Mouse (Mus musculus): ENCODE data around the gene Cav2. TPM values are rescaled to one million over a fixed set of nuclear protein-coding genes. Genes with fewer than 3 reads are reported as not detected.

Gene Cav2
- polyA plus RNA-seq, 1 experiment from 2014 or later: 32.2 TPM

DNA sequence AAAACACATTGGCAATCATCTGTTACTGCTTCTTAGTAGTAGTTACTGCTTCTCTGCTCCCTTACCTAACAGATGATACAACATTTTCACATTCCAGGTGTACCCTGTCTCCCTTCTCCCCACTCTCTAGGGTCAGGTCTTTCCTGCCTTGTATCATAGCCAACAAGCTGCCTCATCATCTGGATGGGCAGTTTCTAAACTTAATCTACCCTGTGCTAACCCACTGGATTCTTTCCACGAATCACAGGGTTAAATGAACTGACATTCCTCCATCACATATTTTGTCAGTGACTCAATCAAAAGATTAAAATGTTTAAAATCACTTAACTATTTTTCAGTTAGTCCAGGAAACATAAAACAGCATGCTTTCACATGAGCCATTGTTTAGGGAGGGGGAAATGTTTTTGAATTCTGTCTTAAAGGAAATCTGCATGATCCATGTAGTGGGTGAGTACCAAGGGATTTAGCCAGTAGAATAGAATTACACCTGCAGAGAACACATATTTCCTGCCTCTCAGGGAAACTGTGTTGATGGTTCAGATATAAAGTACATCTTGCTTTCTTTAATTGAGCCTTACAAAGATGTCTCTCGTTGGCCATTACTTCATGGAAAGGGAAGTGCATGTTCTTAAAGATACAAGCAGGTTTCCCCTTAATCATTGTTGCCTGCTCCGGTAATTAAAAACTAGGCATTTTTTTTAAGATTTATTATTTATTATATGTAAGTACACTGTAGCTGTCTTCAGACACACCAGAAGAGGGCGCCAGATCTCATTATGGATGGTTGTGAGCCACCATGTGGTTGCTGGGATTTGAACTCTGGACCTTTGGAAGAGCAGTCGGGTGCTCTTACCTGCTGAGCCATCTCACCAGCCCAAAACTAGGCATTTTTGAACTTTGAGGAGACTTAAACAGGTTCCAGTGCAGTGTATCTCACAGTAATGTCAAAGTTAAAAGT is 34.0 kb downstream of the Cav2 start:
- ATAC-seq (replicated peaks; ENCODE audit: low FRiP score): no peak
- no peaks in the 10 kb centered on the region for H3K9me3 ChIP-seq (replicated peaks)
- WGBS: 82% methylated on average over 5 of the region's 5 CpGs

DNA sequence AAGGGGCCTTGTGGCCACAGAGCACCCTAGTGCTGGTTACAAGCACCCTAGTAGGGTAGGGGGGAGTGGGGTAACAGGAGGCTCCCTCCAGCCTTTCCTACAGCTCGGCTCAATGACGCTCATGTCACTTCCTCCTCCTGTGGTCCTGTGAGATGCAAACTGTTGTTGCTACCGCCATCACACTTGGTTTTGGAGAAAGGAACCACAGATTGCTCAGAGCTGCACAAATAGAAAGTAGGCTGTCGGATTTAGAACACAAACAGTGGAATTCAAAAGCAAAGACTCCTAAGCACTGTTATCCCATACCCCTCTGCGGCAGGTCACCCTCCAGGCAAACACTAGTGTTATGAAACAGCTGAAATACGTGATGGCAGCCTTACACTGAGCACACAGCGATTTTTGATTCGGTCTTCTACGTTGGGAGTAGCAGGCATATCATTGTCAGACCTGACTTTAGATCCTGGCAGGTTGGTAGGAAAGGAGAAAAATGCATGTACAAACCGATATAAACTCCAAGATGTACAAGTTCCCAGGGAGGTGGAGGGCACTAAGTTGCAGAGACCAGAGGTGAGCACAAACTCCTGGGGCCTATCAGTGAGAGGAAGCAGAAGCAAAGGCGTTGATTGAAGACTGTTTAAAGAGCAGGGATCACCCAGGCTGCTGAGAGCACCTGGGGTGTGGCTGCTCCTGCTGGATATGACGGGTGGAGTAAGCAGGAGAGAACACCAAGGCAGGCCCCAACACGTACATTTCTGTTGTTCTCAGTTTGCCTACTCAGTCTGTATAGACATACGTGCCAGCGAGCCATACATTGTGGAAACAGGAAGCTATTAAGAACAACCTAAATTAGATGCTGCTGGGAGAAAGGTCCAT is 35.5 kb downstream of the Cav2 start:
- H3K9me3 ChIP-seq (replicated peaks): no peaks in the 10 kb centered on the region
- peaks cover 21% of the 10 kb centered on the region for H3K4me1 ChIP-seq
- ATAC-seq (replicated peaks; ENCODE audit: low FRiP score): peak; percentile 56
- H3K36me3 ChIP-seq: no peaks in the 10 kb centered on the region
- no peak overlapping the region for H3K4me3 ChIP-seq (replicated peaks)
- H3K27ac ChIP-seq: peak overlapping the region; percentile 71
- H3K4me2 ChIP-seq: no peak overlapping the region
- H3K27me3 ChIP-seq: no peaks in the 10 kb centered on the region
- H3K9ac ChIP-seq: no peak overlapping the region
- 63% methylated on average over 15 of the region's 15 CpGs for WGBS

More for the DNA sequence above, 34.0 kb downstream of the Cav2 start:
- Histone ChIP-seq H3K4me2 (no peak overlapping the region), H3K36me3 (no peaks in the 10 kb centered on the region), H3K27me3 (no peaks in the 10 kb centered on the region), H3K4me3 (replicated peaks) (no peak overlapping the region), H3K27ac (no peak overlapping the region), H3K4me1 (peaks cover 21% of the 10 kb centered on the region), H3K9ac (no peak overlapping the region)

DNA sequence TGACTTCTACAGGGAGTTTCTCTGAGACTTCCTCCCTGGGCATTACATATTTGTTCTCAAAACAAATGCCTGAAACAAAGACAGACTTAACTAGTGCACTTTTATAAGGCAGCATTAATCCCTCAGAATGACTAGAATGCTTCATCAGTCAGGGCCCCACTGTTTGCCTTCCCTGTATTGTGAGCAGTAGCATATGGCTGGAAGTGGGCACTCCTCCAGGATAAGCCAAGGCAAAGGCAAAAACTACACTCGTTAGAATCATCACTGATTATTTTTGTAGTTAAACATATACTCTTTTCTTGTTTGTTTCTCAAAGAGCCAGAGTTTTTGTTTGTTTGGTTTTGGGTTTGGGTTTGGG is 36.2 kb downstream of the Cav2 start:
- H3K9me3 ChIP-seq (replicated peaks): no peaks in the 10 kb centered on the region
- no peak overlapping the region for H3K4me3 ChIP-seq (replicated peaks)
- no peaks in the 10 kb centered on the region for H3K27me3 ChIP-seq
- ATAC-seq (replicated peaks; ENCODE audit: low FRiP score): peak; percentile 66
- H3K9ac ChIP-seq: no peak overlapping the region
- peaks cover 21% of the 10 kb centered on the region for H3K4me1 ChIP-seq
- peak overlapping the region; percentile 71; the same call in 1 of the 2 replicates for H3K27ac ChIP-seq
- H3K36me3 ChIP-seq: no peaks in the 10 kb centered on the region
- 40% methylated on average over 1 of the region's 1 CpGs for whole genome bisulfite sequencing
- no peak overlapping the region for H3K4me2 ChIP-seq

DNA sequence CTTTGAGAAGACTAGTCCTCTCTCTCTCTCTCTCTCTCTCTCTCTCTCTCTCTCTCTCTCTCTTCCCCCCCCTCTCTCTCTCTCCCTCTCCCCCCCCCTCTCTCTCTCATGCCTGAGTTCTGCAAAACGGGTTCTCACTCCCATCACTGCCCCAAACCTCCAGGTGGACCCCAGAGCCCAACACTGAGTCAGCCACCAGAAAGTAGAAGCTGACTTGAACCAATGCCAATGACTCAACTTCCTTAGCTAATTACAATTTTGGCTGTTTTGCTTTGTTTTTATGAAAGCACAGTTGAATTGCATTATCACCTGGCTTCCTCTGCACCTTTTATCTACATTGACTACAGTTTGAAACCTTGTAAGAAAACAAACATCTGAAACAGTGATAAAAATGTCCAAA is 37.0 kb downstream of the Cav2 start:
- H3K36me3 ChIP-seq: no peaks in the 10 kb centered on the region
- WGBS: 38% methylated on average over 1 of the region's 1 CpGs
- H3K4me2 ChIP-seq: no peak overlapping the region
- no peak overlapping the region for H3K4me3 ChIP-seq (replicated peaks)
- peaks cover 21% of the 10 kb centered on the region for H3K4me1 ChIP-seq
- H3K9me3 ChIP-seq (replicated peaks): no peaks in the 10 kb centered on the region
- no peak overlapping the region for H3K9ac ChIP-seq
- H3K27ac ChIP-seq: no peak overlapping the region
- ATAC-seq (replicated peaks; ENCODE audit: low FRiP score): no peak
- H3K27me3 ChIP-seq: no peaks in the 10 kb centered on the region

DNA sequence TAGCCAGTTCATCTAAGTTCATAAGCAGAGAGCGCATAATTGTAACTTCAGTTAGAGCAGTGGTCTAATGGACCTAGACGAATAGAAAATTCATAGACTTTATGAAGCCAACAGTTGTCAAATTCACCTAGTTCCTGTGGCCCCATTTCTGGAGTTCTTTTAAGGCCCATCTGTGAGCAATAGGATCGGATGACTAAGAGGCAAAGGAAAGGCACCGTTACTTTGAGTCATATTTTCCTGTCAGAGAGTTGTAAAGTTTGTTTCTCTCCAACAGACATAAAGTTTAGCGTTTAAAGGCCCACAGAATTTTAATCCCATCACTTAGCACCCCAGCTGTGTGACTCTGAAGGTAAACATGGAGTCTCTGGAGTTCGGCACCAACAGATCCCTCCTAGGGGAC is 41.0 kb downstream of the Cav2 start:
- no peak overlapping the region for H3K4me3 ChIP-seq (replicated peaks)
- peaks cover 11% of the 10 kb centered on the region for H3K4me1 ChIP-seq
- H3K27me3 ChIP-seq: no peaks in the 10 kb centered on the region
- no peak overlapping the region for H3K9ac ChIP-seq
- H3K9me3 ChIP-seq (replicated peaks): no peaks in the 10 kb centered on the region
- H3K36me3 ChIP-seq: no peaks in the 10 kb centered on the region
- no peak for ATAC-seq (replicated peaks; ENCODE audit: low FRiP score)
- 62% methylated on average over 6 of the region's 6 CpGs for WGBS
- H3K27ac ChIP-seq: no peak overlapping the region
- no peak overlapping the region for H3K4me2 ChIP-seq

DNA sequence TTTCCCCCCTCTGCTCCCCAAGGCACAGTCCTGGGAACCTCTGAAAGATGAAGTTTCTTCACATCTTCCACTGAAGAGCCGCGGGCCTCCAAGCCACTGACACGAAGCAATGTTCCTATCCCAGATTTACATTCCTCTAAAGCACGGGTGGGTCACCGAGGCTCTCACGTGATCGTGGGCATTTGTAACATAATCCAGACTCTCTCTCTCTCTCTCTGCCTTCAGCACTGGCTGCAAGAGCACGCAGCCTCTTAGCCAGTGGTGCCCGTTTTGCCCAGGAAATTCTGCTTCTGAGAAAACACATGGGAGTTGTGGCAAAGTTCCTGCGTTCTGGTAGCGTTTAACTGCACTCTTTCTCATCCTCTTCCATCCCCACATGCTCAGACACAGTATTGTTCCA is 46.2 kb downstream of the Cav2 start:
- Histone ChIP-seq H3K4me1 (peaks cover 8% of the 10 kb centered on the region; the same call in 1 of the 2 replicates), H3K36me3 (no peaks in the 10 kb centered on the region), H3K9me3 (replicated peaks) (no peaks in the 10 kb centered on the region), H3K4me2 (peak overlapping the region; percentile 46), H3K27ac (no peak overlapping the region), H3K4me3 (replicated peaks) (peak overlapping the region; percentile 23; the same call in 1 of the 2 replicates), H3K27me3 (no peaks in the 10 kb centered on the region), H3K9ac (no peak overlapping the region)
- WGBS: 24% methylated on average over 11 of the region's 11 CpGs
- ATAC-seq (replicated peaks; ENCODE audit: low FRiP score): peak; percentile 46; the same call in 1 of the 2 replicates

DNA sequence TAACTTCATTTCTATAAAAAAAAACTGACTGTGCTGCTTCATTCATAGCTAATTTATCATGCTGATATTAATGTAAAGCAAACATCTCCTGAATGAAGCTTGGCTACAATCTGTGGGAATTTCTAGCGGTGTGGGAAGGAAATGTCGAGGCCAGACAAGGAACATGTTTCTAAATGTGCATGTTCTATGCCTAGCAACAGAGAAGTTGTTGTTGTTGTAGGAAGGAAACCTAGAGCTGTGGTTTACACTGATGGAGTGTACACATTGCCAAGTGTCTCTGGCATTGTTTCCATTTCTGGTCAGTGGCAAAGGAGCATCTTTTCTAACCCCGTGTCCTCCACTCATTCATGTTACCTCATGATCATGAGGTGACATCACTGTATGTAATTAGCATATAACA is 48.8 kb downstream of the Cav2 start:
- Histone ChIP-seq H3K4me1 (peaks cover 8% of the 10 kb centered on the region; the same call in 1 of the 2 replicates), H3K27ac (no peak overlapping the region), H3K9ac (no peak overlapping the region), H3K36me3 (no peaks in the 10 kb centered on the region), H3K4me2 (no peak overlapping the region), H3K27me3 (no peaks in the 10 kb centered on the region), H3K9me3 (replicated peaks) (no peaks in the 10 kb centered on the region), H3K4me3 (replicated peaks) (no peak overlapping the region)
- WGBS: 82% methylated on average over 3 of the region's 3 CpGs
- ATAC-seq (replicated peaks; ENCODE audit: low FRiP score): no peak

DNA sequence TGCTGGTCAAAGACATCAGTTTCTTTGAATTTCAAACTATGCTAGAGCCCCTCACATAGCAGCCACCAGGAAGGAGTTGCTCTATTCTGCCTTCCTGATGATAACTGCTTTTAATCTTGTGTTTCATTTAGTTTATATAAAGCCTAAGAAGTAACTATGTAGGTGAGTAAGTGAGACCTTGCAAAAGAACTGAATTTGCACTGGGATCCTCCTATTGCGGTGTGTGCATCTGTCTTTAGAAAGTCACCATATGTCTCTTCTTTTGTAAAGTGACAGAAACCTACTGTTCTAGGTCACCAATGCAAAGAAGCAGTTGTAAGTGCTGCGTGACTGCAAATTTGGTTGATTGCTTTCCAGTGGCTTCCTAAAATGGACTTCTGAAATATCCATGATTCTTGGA is 56.7 kb downstream of the Cav2 start:
- Histone ChIP-seq H3K4me3 (replicated peaks) (no peak overlapping the region), H3K4me2 (no peak overlapping the region), H3K9ac (no peak overlapping the region), H3K27me3 (no peaks in the 10 kb centered on the region), H3K4me1 (no peaks in the 10 kb centered on the region), H3K36me3 (no peaks in the 10 kb centered on the region), H3K9me3 (replicated peaks) (no peaks in the 10 kb centered on the region), H3K27ac (no peak overlapping the region)
- no peak for ATAC-seq (replicated peaks; ENCODE audit: low FRiP score)
- 95% methylated on average over 2 of the region's 2 CpGs for WGBS

Other genes starting within 250 kb of the Cav2 start
- 70.5 and 72.6 TPM in 2 replicates for gene Tes, start 216.0 kb upstream of the Cav2 start, polyA plus RNA-seq (2015; fragmentation: Nextera tagmentation; extraction: Ambion mirVana)
- 77.9 and 98.7 TPM in 2 replicates for gene Cav1, start 25.1 kb downstream of the Cav2 start, polyA plus RNA-seq (2015; fragmentation: Nextera tagmentation; extraction: Ambion mirVana)
- gene Met, start 182.6 kb downstream of the Cav2 start, polyA plus RNA-seq (2015; fragmentation: Nextera tagmentation; extraction: Ambion mirVana): 15.1 and 16.1 TPM in 2 replicates